ENCODE assay signal across 28 mouse cellular contexts in the genomic region with DNA sequence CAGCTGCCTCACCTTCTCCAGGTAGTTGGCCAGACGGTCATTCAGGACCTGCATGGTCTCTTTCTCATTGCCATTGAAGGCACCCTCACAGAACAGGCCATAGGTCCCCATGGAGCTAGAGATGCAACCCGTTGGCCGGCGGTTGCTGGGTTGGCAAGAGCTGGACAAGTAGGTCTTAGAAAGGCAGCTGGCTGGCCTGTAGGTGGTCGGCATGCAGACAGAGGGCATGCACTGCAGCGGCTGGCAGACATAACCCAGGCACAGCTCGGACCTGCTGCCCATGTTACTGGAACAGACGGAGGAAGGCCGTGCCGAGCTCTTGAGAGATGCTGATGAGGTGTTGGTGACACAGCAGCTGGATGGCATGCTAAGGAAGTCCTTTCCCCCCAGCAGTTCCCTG. TPM values are rescaled to one million over a fixed set of nuclear protein-coding genes. Genes with fewer than 3 reads are reported as not detected.
DNase-seq lines count a peak whose midpoint lies in the region; TF ChIP-seq lines count a peak whose summit lies in the region.
"Had no signal": no experiment of that assay in that cellular context is flagged by ENCODE, and none has a peak within 500 bp of the region (broad histone marks: within the 10 kb centered on the region; RNA-seq: fewer than 3 reads in every experiment).

A gene (minus strand): TSS at position 366 of the 400 bp plus-strand sequence.

- no peak for TF ChIP-seq CTCF in lung, adult 2 months (IDR thresholded peaks at IDR 0.05; ENCODE audit: insufficient read depth, low read length)

- H3K4me3 ChIP-seq in lung, adult 2 months (replicated peaks; ENCODE audit: extremely low read depth, low read depth, low read length) = no peak within 1 kb of the TSS

- H3K4me1 ChIP-seq in lung, adult 2 months (ENCODE audit: control insufficient read depth, insufficient read depth, low read length) = no peaks in the 10 kb centered on the region

- DNase-seq in cerebellum, postnatal 10 days = peak; percentile 69 to 76
- no peak for DNase-seq in cerebellum, adult 11-12 months
- peak; percentile 39 to 61 for DNase-seq in cerebellum, postnatal 14 days
- no peak for DNase-seq in cerebellum, adult 8-10 months
- peak; percentile 27 for DNase-seq in left cerebral cortex, postnatal 4 days
- no peak for DNase-seq in left cerebral cortex, postnatal 10 days (ENCODE audit: extremely low spot score in 1 of 2, low spot score in 2 of 2)
- DNase-seq in lung, adult 2 months = no peak
- no peak for DNase-seq in lung, postnatal 10 days
- DNase-seq: adrenal gland, adult 2 months; adrenal gland, adult 8-10 months; adrenal gland, postnatal 10 days; adrenal gland, postnatal 14 days; adrenal gland, postnatal 25 days; adrenal gland, postnatal 36 days; B cell, adult 2 months; cerebellum, adult 11 months; cerebellum, adult 18-20 months had no signal

- whole genome bisulfite sequencing in lung, adult 2 months = 76% methylated on average over 10 of the region's 10 CpGs

- intact Hi-C loops in left cerebral cortex, postnatal 4 days (cut with DNase I) = no loop called here
- intact Hi-C loops in left cerebral cortex, postnatal 10 days (cut with DNase I) = no loop called here

- no peak for TF ChIP-seq POLR2A in lung, adult 2 months (IDR thresholded peaks at IDR 0.05; ENCODE audit: borderline replicate concordance, extremely low read depth, low read depth, low read length)

RNA-seq across cellular contexts. Expression of the gene that starts here (rescaled TPM):
- total RNA-seq in left cerebral cortex, postnatal 4 days (2021) = not detected
- not detected for total RNA-seq in left cerebral cortex, postnatal 10 days (2021)
- polyA plus RNA-seq in lung, adult 2 months (2012; rRNA removed) = 26.6 TPM in 1 of 2 replicates, not detected in the other
- total RNA-seq: adrenal gland, adult 18-20 months; adrenal gland, adult 2 months; adrenal gland, adult 8-10 months; adrenal gland, postnatal 10 days; adrenal gland, postnatal 14 days; adrenal gland, postnatal 25 days; adrenal gland, postnatal 36 days; adrenal gland, postnatal 4 days; CH12.LX; ES-E14; G1E; MEL had no signal
- polyA plus RNA-seq: activated CD4-positive, CD25-positive, alpha-beta regulatory T cell, adult 4 months; adrenal gland, adult 2 months; brain, embryonic 14.5 days; C2C12; CD4-positive, CD25-positive, alpha-beta regulatory T cell, adult 4 months; G1E; Patski had no signal

Comparison
In these comparisons a context has a peak if more than half of its experiments do, and no peak if none do; other contexts are left out.
1. DNase-seq: peak in cerebellum, postnatal 10 days (2 of 2) and cerebellum, postnatal 14 days (2 of 2); none in cerebellum, adult 11-12 months (single experiment), cerebellum, adult 8-10 months (single experiment), left cerebral cortex, postnatal 10 days (0 of 2), lung, adult 2 months (single experiment) and lung, postnatal 10 days (single experiment).
2. Peak in DNase-seq in left cerebral cortex, postnatal 4 days; RNA of the gene not detected or under 1 TPM.